Mouse (Mus musculus) 3T3-L1 (cell line): Measurements from ENCODE around the gene Zmynd8.

Experiments
- DNase-seq: peaks from one replicate; pipeline ENCODE4 v3.0.0-alpha.2; 2015; ENCODE audit warnings: low read depth, low spot score

The Zmynd8 gene

GRCm38 (mm10) chr2:165858453-165859384 is 40.1 kb downstream of the Zmynd8 start:
- peak; percentile 73 for DNase-seq

GRCm38 (mm10) chr2:165857841-165858426 is 40.9 kb downstream of the Zmynd8 start:
- DNase-seq: peak; percentile 60

- DNase-seq: peak; percentile 70
These were observed 41.4 kb downstream of the Zmynd8 start for GRCm38 (mm10) chr2:165857395-165857831.

GRCm38 (mm10) chr2:165856611-165857200 is 42.1 kb downstream of the Zmynd8 start:
- DNase-seq: peak; percentile 59

- DNase-seq: peak; percentile 97
These were observed 43.0 kb downstream of the Zmynd8 start for GRCm38 (mm10) chr2:165855641-165856301.

GRCm38 (mm10) chr2:165854207-165854968 is 44.4 kb downstream of the Zmynd8 start:
- DNase-seq: no peak

- DNase-seq: no peak
These were observed 45.8 kb downstream of the Zmynd8 start for GRCm38 (mm10) chr2:165852896-165853633.

GRCm38 (mm10) chr2:165852453-165852852 is 46.4 kb downstream of the Zmynd8 start:
- DNase-seq: no peak

- DNase-seq: no peak
These were observed 46.9 kb downstream of the Zmynd8 start for GRCm38 (mm10) chr2:165851811-165852415.

GRCm38 (mm10) chr2:165850826-165851225 is 48.0 kb downstream of the Zmynd8 start:
- peak; percentile 18 for DNase-seq

- peak; percentile 52 for DNase-seq
These were observed 49.7 kb downstream of the Zmynd8 start for GRCm38 (mm10) chr2:165849129-165849528.

GRCm38 (mm10) chr2:165846787-165847186 is 52.0 kb downstream of the Zmynd8 start:
- DNase-seq: no peak

- no peak for DNase-seq
These were observed 53.3 kb downstream of the Zmynd8 start for GRCm38 (mm10) chr2:165845490-165845889.

GRCm38 (mm10) chr2:165843350-165843749 is 55.5 kb downstream of the Zmynd8 start:
- no peak for DNase-seq

- no peak for DNase-seq
These were observed 56.6 kb downstream of the Zmynd8 start for GRCm38 (mm10) chr2:165842241-165842640.

GRCm38 (mm10) chr2:165841805-165842204 is 57.0 kb downstream of the Zmynd8 start:
- peak; percentile 68 for DNase-seq

- DNase-seq: no peak
These were observed 58.0 kb downstream of the Zmynd8 start for GRCm38 (mm10) chr2:165840852-165841251.

GRCm38 (mm10) chr2:165839317-165839652 is 59.5 kb downstream of the Zmynd8 start:
- no peak for DNase-seq

GRCm38 (mm10) chr2:165838606-165839316 is 60.1 kb downstream of the Zmynd8 start:
- no peak for DNase-seq
